Mouse (Mus musculus) heart, postnatal 0 days (tissue): ENCODE results near the gene Zcchc7. TPM values are rescaled to one million over a fixed set of nuclear protein-coding genes. Genes with fewer than 3 reads are reported as not detected.

Experiments used
- ATAC-seq: fragments of 200-750 bp; cut with Nextera tagmentation; 2 replicates; pipeline ENCODE4 v1.8.0; 2017; ENCODE audit warnings: low read depth, moderate number of reproducible peaks, moderate library complexity; ENCODE audit not compliant: insufficient read depth
- DNase-seq: peaks from one replicate; pipeline ENCODE4 v3.0.0-alpha.2; 2016; ENCODE audit warnings: low spot score
- H3K27ac ChIP-seq: fragments of 300-500 bp; sonication (generic); 2 replicates; pipeline ENCODE4 v1.5.1; 2014; ENCODE audit warnings: low read depth, mild to moderate bottlenecking
- H3K27me3 ChIP-seq: fragments of 300-500 bp; sonication (generic); 2 replicates; pipeline ENCODE4 v1.6.1; 2014; ENCODE audit warnings: low read length, mixed read lengths; ENCODE audit not compliant: control insufficient read depth, insufficient read depth
- H3K36me3 ChIP-seq: fragments of 300-500 bp; sonication (generic); replicated peaks from 2 replicates; pipeline ENCODE4 v1.6.1; 2014; ENCODE audit warnings: low read length, mixed read lengths; ENCODE audit not compliant: control insufficient read depth, insufficient read depth
- H3K4me1 ChIP-seq: fragments of 300-500 bp; sonication (generic); 2 replicates; pipeline ENCODE4 v1.6.1; 2014; ENCODE audit warnings: antibody characterized with exemption; ENCODE audit not compliant: control insufficient read depth, insufficient read depth
- H3K4me2 ChIP-seq: fragments of 300-500 bp; sonication (generic); 2 replicates; pipeline ENCODE4 v1.6.1; 2014; ENCODE audit warnings: low read depth, mild to moderate bottlenecking, low read length, moderate library complexity
- H3K4me3 ChIP-seq: fragments of 300-500 bp; sonication (generic); 2 replicates; pipeline ENCODE4 v1.5.1; 2014; ENCODE audit warnings: low read depth, low read length
- H3K9ac ChIP-seq: fragments of 300-500 bp; sonication (generic); replicated peaks from 2 replicates; pipeline ENCODE4 v1.6.1; 2014; ENCODE audit warnings: low read depth, low read length, mixed read lengths
- H3K9me3 ChIP-seq: fragments of 300-500 bp; sonication (generic); replicated peaks from 2 replicates; pipeline ENCODE4 v1.6.1; 2016; ENCODE audit warnings: low read length; ENCODE audit not compliant: control insufficient read depth
- CTCF ChIP-seq: IDR thresholded peaks from 2 replicates; pipeline ENCODE4 v1.5.1; 2016; ENCODE audit warnings: antibody characterized with exemption, control low read depth, low read depth
- EP300 ChIP-seq: IDR thresholded peaks from 2 replicates; pipeline ENCODE4 v1.6.1; 2016; ENCODE audit warnings: antibody characterized with exemption, low read depth
- WGBS: fragments of 180-500 bp; shearing (Covaris S2); extraction: QIAGEN DNeasy Blood & Tissue Kit; methylation state at CpG from one replicate; pipeline ENCODE4 v1.1.7; 2014; 5-methylcytosine and 5-hydroxymethylcytosine counted together
- microRNA-seq: library from miRNA; unstranded; fragments of <30 nt; microRNA quantifications from one replicate; pipeline ENCODE4, GENCODE M21; 2016
- polyA plus RNA-seq: library from polyadenylated mRNA; unstranded; fragments of >200 nt; fragmentation: Nextera tagmentation; extraction: Ambion mirVana; gene quantifications from 2 replicates; pipeline ENCODE4 v1.2.1, GENCODE M21; 2015
- total RNA-seq: library from RNA; depleted of rRNA; stranded (reverse); fragments of >200 nt; gene quantifications from 2 replicates; pipeline ENCODE4 v1.2.3, GENCODE M21; 2014; ENCODE audit warnings: low replicate concordance; rRNA removed

Gene Zcchc7
- total and polyA plus RNA-seq, 2 experiments from 2014 or later = 14.1 to 22.4 TPM

- Histone ChIP-seq H3K9ac (no peak overlapping the region), H3K9me3 (no peaks in the 10 kb centered on the region), H3K4me3 (no peak overlapping the region), H3K27ac (no peak overlapping the region), H3K27me3 (no peaks in the 10 kb centered on the region), H3K36me3 (no peaks in the 10 kb centered on the region), H3K4me2 (no peak overlapping the region), H3K4me1 (peaks cover 18% of the 10 kb centered on the region)
- DNase-seq (no peak), ATAC-seq (no peak)
- TF ChIP-seq CTCF = no peak
- 86% methylated on average over 10 of the region's 10 CpGs for WGBS
Observed at GRCm38 (mm10) chr4:44976921-44977710, 221.4 kb downstream of the Zcchc7 start.

- Histone ChIP-seq H3K4me2 (no peak overlapping the region), H3K9me3 (no peaks in the 10 kb centered on the region), H3K4me3 (no peak overlapping the region), H3K36me3 (no peaks in the 10 kb centered on the region), H3K27ac (no peak overlapping the region), H3K27me3 (no peaks in the 10 kb centered on the region), H3K9ac (no peak overlapping the region), H3K4me1 (peaks cover 26% of the 10 kb centered on the region)
- TF ChIP-seq CTCF (no peak), EP300 (no peak)
- ATAC-seq (no peak), DNase-seq (no peak)
- WGBS = 77% methylated on average over 5 of the region's 5 CpGs
Observed at GRCm38 (mm10) chr4:44978175-44978574, 222.5 kb downstream of the Zcchc7 start.

- H3K36me3 ChIP-seq = peaks cover 10% of the 10 kb centered on the region
- no peak for DNase-seq
- 0 out of 2 replicates have a peak overlapping the region, but pooled peaks have one; percentile 8 for H3K27ac ChIP-seq
- 67% methylated on average over 7 of the region's 7 CpGs for WGBS
- no peak overlapping the region for H3K9ac ChIP-seq
- H3K9me3 ChIP-seq = no peaks in the 10 kb centered on the region
- no peaks in the 10 kb centered on the region for H3K27me3 ChIP-seq
- H3K4me1 ChIP-seq = peaks cover 32% of the 10 kb centered on the region
- TF ChIP-seq EP300 (no peak), CTCF (no peak)
- no peak overlapping the region for H3K4me2 ChIP-seq
- no peak for ATAC-seq
- no peak overlapping the region for H3K4me3 ChIP-seq
Observed at GRCm38 (mm10) chr4:44979794-44980338, 224.2 kb downstream of the Zcchc7 start.

DNA sequence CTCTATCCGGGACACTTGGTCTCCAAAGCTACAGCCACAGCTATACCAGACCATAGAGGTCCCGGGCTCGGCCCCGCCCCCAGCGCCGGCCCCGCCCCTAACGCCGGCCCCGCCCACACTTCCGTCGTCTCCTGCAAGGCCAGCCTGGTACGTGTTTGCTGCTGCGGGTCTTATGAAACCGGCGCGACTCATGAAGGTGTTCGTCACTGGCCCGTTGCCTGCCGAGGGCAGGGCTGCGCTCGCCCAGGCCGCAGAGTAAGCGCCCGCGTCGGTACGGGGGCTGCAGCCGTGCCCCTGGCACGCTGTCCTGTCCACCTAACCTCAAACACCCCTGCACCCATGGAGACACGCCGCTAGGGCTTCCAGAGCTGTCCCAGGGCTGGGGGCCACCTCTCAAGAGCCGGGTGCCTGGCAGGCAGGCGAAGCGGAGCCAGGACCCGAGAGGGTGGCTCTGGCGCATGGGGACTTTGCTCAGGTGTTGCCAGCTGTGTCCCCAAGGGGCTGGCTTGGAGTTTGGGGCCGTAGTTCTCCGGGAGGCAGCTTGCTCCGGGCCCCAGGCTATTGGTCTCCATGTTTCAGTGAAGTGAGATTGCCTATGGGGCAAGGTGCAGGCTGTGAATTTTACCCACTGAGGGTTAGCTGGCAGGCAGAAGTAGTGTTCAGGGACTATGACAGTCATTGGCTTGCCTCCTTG, 225.8 kb downstream of the Zcchc7 start, which contains the start of gene Grhpr:
Gene Grhpr, plus strand, starts transcription at position 116 of the 694 bp plus-strand sequence.
- DNase-seq (peak; percentile 76), ATAC-seq (peak; percentile 95)
- peaks cover 32% of the 10 kb centered on the region for H3K4me1 ChIP-seq
- H3K9me3 ChIP-seq = no peaks in the 10 kb centered on the region
- peak within 1 kb of the TSS; percentile 69 for H3K9ac ChIP-seq
- peak within 1 kb of the TSS; percentile 79 for H3K4me2 ChIP-seq
- H3K27me3 ChIP-seq = no peaks in the 10 kb centered on the region
- WGBS = under 1% methylated on average over 39 of the region's 40 CpGs
- peak within 1 kb of the TSS; percentile 89 for H3K27ac ChIP-seq
- peaks cover 25% of the 10 kb centered on the region for H3K36me3 ChIP-seq
- TF ChIP-seq CTCF = peak; percentile 32
- TF ChIP-seq EP300 = 0 out of 2 replicates have a peak, but pooled peaks have one; percentile 23
- peak within 1 kb of the TSS; percentile 71 for H3K4me3 ChIP-seq

Small RNAs within 50 kb of the gene (microRNA-seq; reads per million reads assigned to microRNA genes)
- not detected for gene Gm22639

Other genes with a start within 250 kb of the Zcchc7 start
- gene Pax5, start 45.4 kb upstream of the Zcchc7 start, total RNA-seq = 0.04 TPM in 1 of 2 replicates, not detected in the other
- not detected in 2 replicates for gene Pax5, start 45.4 kb upstream of the Zcchc7 start, polyA plus RNA-seq
- 88.4 and 147 TPM in 2 replicates for gene Grhpr, start 225.5 kb downstream of the Zcchc7 start, total RNA-seq
- gene Grhpr, start 225.5 kb downstream of the Zcchc7 start, polyA plus RNA-seq = 103 and 108 TPM in 2 replicates